Mouse (Mus musculus) thymus, postnatal 0 days (tissue): ENCODE data around the gene Ncaph2. TPM values are rescaled to one million over a fixed set of nuclear protein-coding genes. Genes with fewer than 3 reads are reported as not detected.

Source experiments
- DNase-seq: peaks from one replicate; pipeline ENCODE4 v3.0.0-alpha.2; 2015; ENCODE audit warnings: low spot score
- polyA plus RNA-seq: library from polyadenylated mRNA; unstranded; fragments of >200 nt; fragmentation: Nextera tagmentation; extraction: Ambion mirVana; gene quantifications from 2 replicates; pipeline ENCODE4 v1.2.1, GENCODE M21; 2015

Ncaph2 gene
- 175 and 195 TPM in 2 replicates for polyA plus RNA-seq

DNA sequence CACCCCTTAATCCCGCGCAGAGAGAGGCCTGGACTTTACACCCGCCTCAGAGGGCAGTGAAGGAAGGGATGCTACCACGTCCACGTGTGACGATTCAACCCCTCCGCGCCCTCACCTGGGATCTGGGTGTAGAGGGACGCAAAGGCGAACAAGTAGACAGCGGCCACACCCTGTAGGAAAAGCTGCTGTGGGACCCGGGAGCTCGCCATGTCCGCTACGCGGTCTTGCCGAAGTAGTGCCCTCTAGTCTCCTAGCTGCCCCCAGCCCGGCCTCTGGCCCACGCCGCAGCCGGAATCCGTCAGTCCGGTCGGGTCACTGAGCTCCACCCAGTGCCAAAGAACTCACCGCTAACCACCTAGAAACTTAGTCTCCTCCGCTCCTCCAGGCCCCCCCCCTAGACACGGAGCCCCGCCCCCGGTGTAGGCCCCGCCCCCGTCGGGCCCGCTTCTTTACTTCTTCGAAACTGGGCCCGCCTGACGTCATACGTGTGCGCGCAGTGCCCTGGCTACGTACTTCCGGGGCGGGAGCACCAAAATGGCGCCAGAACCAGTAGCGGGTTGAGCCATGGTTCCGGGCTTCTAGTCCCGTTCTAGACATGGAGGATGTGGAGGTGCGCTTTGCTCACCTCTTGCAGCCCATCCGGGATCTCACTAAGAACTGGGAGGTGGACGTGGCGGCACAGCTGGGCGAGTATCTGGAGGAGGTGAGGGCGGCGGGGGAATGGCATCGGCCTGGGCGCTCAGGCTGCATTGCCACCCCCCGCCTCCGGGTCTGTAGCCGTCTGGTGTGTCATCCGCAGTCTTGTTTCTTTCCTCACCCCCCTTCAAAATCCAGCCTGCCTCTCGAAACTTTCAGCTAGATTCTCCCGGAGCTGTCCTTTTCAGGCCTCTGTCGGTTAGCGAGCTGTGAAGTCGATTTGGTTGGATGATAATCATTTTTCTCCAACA, at the start of gene Ncaph2, which contains the start of gene Lmf2:
Gene Ncaph2 (plus strand): TSS at position 479 of the 947 bp plus-strand sequence.
Gene Lmf2 (minus strand): TSS at position 419 of the 947 bp plus-strand sequence.
- peak; percentile 98 for DNase-seq

DNA sequence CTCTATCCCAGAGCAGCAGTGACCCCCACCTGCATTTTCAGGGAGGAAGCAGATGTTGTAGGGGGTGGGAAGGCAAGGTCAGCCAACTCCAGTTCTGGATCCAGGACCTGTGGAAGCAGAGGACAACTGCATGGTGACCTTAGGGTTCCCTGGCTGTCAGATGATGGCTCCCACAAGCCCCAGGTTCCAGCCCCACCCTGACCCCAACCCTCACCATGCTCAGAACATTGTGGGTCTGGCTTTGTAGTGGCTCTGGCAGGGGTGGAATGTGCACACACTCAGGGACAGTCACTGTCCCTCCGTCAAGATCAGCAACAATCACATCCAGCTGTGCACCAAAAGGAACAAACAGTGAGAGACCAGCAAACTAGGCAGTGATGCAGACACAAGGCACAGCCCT, 49.6 kb upstream of the Ncaph2 start:
- no peak for DNase-seq

DNA sequence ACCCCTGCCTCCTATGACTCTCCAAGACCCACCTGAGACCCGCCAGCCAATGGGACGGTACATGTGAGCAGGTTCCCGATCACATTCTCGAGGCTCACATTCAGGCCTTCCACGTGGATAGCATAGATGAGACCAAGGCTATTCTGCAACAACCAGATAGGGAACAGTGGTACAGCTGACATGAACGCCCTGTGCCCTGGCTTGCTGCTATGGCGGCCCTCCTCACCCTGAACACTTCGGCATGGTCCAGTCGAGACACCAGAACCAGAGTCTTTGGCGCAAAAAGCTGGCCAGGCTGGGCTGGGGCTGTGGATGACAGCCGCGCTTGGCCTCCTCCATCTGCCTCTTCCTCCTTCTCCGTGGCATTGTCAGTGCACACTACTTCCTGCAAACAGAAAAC, 48.1 kb upstream of the Ncaph2 start:
- no peak for DNase-seq

- no peak for DNase-seq
Observed at GRCm38 (mm10) chr15:89308406-89309139, 46.9 kb upstream of the Ncaph2 start.

DNA sequence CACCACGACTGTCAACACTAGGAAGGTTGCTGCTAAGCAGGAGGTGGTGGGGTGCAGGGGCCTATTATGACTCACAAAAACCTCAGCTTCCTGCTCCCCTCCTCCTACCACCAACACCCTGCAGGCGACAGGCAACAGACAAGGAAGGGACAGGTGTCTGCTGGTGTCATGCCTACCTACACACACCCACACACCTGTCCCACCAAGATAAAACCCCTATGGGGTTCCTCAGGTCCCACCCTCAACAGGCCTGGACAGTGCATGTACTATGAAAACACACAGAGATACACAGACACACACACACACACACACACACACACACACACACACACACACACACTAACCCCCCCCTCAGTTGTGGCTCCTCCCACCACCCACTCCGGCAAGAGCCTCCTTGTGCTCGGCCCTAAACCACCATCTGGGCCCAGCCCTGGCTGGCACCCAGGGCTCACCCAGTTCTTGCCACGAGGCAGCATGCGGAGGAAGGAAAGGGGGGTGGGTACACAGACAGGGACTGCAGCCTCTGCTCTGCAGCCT, 45.5 kb upstream of the Ncaph2 start:
- DNase-seq: peak; percentile 88

GRCm38 (mm10) chr15:89313359-89313758, 42.2 kb upstream of the Ncaph2 start:
- DNase-seq: no peak

- DNase-seq: no peak
Observed at GRCm38 (mm10) chr15:89314107-89314506, 41.4 kb upstream of the Ncaph2 start.

- DNase-seq: no peak
Observed at GRCm38 (mm10) chr15:89314511-89315189, 40.9 kb upstream of the Ncaph2 start.

GRCm38 (mm10) chr15:89315190-89315731, 40.3 kb upstream of the Ncaph2 start, which contains the start of gene Sbf1:
Gene Sbf1, minus strand, starts transcription at chr15:89315311.
- DNase-seq: peak; percentile 95

DNA sequence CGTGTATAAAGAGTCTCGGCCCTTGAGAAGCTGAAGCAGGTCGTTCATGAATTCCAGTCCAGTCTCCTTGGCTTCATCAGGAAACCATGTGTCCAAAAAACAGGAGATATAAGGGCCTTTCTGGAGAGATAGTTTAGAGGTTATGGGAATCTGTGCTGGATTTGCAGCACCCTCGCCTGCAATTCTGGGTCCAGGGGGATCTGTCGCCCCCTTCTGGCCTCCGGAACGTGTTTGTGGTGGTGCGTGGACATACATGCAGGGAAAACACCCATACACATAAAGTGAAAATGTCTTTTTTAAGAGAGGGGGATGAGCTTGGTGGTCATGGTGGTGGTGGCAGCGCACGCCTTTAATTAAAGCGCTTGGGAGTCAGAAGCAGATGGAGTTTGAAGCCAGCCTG, 39.4 kb upstream of the Ncaph2 start:
- peak; percentile 32 for DNase-seq

- no peak for DNase-seq
Observed at GRCm38 (mm10) chr15:89321264-89321663, 34.3 kb upstream of the Ncaph2 start.

- no peak for DNase-seq
Observed at GRCm38 (mm10) chr15:89322670-89323522, 32.6 kb upstream of the Ncaph2 start, which contains the start of gene Adm2. Gene Adm2, plus strand, starts transcription at chr15:89322720.

DNA sequence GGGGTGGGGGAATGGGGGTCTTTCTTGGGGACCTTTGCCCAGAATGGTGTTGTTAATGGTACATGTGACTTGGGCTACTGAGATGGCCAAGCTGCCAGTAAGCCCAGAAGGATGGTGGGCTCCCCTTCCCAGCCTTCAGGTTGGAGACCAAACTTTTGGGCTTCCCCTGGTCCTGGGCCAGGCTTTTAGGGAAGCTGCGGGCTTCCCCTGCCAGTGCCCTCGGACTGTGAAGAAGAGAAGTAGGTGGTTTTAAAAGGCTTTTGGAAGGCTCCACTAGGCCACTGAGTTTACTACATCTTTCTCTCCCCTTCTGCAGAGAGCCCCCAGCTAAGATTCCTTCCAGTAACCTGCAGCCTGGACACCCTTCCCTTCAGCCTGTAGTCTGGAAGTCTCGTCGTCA, 31.9 kb upstream of the Ncaph2 start:
- DNase-seq: no peak

DNA sequence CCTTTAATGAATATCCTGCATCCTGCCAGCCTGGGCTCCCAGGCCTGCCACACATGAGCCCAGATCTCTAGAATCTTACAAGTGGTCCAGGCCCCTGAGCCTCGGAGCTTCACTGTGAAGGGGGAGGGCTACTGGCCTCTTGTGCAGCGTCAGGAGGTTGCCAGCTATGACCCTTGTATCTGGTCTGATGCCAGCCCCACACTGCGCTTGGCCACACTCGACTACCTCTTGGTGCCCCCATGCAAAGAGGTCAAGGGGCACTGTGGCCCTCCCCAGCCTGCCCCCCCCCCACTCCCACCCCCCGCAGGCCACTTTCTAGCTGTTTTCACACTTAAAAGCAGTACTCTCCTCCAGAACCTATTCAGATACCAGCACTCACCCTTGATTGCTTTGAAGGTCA, 29.1 kb upstream of the Ncaph2 start:
- DNase-seq: no peak

DNA sequence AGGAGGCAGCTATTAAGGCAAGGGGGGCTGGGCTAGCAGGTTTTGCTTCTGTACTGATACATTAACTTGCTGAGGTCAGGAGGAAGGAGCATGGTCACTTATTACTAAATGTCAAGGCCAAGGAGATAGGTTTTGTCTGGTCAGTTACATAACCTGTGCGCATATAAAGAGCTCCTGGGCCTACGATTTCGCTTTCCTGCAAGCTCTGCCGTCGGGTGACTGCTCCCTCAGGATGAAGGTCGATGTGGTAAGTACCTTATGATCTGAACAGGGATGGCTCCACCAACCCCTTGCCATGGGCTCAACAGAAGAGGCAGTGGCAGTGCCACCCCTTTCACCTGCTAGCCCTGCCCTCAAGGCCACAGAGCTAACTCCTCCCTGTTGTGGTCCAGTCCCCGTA, 21.2 kb upstream of the Ncaph2 start, which contains the start of gene Miox:
Gene Miox (plus strand): TSS at position 128 of the 400 bp plus-strand sequence.
- no peak for DNase-seq

GRCm38 (mm10) chr15:89334774-89335537, 20.6 kb upstream of the Ncaph2 start:
- no peak for DNase-seq

- DNase-seq: no peak
Observed at GRCm38 (mm10) chr15:89336422-89336821, 19.1 kb upstream of the Ncaph2 start.

DNA sequence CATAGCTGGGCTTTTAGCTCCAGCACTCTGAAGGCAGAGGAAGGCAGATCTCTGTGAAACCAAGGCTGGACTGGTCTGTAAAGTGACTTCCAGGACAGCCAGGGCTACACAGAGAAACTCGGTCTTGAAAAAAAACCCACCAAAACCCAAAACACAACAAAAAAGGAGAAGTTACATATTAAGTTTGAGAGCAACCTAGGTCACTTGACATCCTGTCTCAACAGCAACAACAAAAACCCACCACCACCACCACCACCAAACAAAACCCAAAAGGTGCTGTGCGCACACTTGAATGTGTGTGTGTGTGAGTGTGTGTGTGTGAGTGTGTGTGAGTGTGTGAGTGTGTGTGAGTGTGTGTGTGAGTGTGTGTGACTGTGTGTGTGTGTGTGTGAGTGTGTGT, 15.8 kb upstream of the Ncaph2 start:
- no peak for DNase-seq

DNA sequence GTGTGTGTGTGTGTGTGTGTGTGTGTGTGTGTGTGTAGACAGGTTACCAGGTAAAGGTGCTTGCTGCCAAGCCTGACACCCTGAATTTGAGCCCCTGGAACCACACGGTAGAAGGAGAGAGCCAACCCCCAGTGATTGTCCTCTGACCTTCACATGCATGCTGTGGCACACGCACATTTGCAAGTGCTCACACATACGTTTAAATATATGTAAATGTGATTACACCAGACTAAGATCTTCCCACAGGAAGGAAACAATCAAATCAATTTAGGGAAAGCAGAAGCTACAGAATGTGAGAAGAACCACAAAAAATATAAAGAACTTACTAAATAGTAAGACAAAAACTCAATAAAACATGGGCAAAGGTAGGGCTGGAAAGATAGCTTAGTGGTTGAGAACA, 15.4 kb upstream of the Ncaph2 start:
- DNase-seq: no peak
